Mouse (Mus musculus): ENCODE data around the gene Cenpt. TPM values are rescaled to one million over a fixed set of nuclear protein-coding genes. Genes with fewer than 3 reads are reported as not detected.
"Not testable (repeated sequence)": the region's sequence is repeated elsewhere in the genome, so short reads cannot be mapped to it uniquely, and the experiment has no call there.

The Cenpt gene
- polyA plus RNA-seq, 3 experiments from 2014 or later, result 13.8 to 22.1 (median 18.4) TPM

DNA sequence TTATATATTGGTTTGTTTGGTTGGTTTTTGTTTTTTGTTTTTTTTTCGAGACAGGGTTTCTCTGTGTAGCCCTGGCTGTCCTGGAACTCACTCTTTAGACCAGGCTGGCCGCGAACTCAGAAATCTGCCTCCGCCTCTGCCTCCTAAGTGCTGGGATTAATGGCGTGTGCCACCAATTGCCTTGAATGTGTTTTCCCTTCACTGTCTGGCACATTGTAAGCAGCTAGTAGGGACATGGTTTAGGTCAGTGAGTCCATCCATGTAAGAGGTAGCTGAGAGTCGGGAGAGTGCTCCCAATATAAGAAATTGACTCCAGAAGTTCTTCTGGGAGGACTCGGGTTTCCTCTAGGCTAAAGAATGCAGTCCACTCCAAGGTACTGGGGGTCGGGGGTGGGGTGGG lies 1.2 kb upstream of the Cenpt start:
- no peak for ATAC-seq

GRCm38 (mm10) chr8:105852146-105852729 lies 840 bp downstream of the Cenpt start:
- ATAC-seq, result no peak

DNA sequence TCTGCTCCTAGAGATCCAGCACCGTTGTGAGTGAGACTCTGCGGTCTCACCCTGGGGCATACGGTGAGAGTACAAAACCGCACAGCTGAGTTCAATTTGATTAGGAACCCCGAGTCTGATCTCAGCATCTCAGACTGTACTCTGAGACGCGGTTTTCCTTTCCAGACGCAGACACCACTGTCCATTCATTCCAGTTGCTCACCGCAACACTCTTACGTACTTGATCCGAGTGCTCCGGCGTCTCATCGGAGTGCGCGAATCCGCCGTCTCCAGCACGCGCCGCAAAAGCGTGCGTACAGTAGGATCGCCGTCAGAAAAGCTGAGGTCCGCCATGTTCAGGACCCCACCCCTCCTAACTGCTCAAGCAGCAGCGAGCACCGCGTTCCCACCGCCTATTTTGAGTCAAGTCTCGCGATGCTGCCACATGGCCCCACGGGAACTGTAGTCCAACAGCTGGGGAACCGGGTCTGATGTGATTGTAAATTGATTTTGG lies 1.4 kb downstream of the Cenpt start:
- ATAC-seq, result peak; percentile 66

GRCm38 (mm10) chr8:105850611-105851010 lies 2.5 kb downstream of the Cenpt start:
- ATAC-seq, result no peak

GRCm38 (mm10) chr8:105850014-105850413 lies 3.1 kb downstream of the Cenpt start:
- ATAC-seq, result no peak

- no peak for ATAC-seq
These were observed 6.4 kb downstream of the Cenpt start for GRCm38 (mm10) chr8:105846678-105847077.

DNA sequence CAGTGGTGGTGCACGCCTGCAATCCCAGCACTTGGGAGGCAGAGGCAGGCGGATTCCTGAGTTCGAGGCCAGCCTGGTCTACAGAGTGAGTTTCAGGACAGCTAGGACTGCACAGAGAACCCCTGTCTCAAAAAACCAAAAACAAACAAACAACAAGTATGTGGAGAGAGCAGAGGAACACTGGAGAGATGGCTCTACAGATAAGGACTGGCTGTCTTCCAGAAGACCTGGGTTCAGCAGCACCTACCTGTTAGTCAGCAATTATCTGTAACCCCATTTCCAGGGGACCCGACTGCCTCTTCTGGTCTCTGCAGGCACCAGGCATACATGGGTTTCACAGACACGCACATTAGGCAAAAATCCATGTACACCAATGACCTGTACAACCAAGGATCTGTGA lies 13.9 kb downstream of the Cenpt start:
- ATAC-seq, result no peak

- no peak for ATAC-seq
These were observed 16.1 kb downstream of the Cenpt start for GRCm38 (mm10) chr8:105836991-105837390.

- peak; percentile 93 for ATAC-seq
These were observed 17.8 kb downstream of the Cenpt start for GRCm38 (mm10) chr8:105835318-105835717.

GRCm38 (mm10) chr8:105833740-105834139 lies 19.3 kb downstream of the Cenpt start:
- not testable (repeated sequence) for ATAC-seq

DNA sequence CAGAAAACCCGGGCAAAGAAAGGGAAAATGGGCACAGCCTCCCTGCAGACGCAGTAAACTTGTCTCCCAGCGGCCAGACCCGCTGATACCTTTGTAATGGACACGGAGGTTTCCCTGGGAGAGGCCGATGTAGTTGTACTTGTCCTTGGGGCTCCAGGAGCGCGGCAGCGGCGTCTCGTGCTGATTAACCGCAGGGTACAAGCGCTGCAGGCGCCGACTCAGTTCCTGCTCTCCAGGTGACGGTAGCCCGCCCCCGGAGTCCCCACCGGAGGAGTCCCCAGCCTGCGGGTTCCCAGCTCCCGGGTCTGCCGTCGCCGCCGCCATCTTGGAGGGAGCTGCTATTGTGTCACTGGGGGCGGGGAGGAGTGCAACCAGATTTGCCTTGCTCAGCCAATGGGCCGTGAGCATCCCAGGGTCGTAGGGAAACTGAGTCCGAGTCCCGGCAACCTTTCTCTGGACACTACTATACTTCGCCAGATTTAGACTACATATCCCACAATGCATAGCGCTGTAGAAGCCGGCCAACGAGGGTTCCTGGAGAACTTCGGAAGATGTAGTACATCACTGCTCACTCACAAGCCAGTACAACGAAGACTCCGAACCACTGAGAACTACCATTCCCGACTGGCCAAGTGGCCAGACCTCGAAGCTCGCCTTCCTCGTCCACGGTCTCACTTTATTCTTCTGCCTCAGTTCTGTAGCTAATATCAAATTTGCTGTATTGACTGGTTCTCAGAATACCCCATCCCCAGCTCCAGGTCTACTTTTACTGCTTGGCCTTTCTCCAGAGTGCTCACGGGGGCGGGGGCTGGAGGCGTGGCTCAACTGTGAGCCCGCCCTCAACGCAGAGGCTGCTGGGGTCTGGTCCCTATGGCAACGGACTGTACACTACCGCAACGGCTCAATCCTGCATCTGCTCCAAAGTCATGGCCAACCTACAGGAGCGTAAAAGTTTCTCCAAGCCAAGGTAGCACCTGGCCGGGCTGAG lies 25.9 kb downstream of the Cenpt start, which contains the start of the genes Ranbp10 and Tsnaxip1:
Gene Ranbp10, minus strand, starts transcription at position 490 of the 988 bp plus-strand sequence.
Gene Tsnaxip1, plus strand, starts transcription at position 871 of the 988 bp plus-strand sequence.
- peak; percentile 92 for ATAC-seq

DNA sequence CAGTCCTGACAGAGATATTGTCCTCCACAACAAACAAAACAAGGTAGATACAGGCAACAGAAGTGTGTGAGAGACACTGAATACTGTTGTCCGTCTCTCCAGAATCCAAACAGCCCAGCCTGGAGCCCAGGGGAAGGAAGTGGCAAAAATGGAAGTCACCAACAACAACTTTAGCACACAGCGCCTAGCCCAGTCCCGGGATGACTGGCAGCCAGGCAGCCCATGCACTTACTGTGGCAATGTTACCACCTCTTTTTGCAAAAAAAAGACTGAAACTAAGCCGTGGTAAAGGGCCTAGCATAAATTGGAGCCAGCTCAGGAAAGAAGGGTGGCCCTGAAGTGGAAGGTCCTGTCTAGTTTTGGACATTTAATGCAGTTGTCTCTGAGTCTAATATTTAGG lies 26.7 kb downstream of the Cenpt start:
- no peak for ATAC-seq

GRCm38 (mm10) chr8:105825506-105825905 lies 27.6 kb downstream of the Cenpt start:
- no peak for ATAC-seq

DNA sequence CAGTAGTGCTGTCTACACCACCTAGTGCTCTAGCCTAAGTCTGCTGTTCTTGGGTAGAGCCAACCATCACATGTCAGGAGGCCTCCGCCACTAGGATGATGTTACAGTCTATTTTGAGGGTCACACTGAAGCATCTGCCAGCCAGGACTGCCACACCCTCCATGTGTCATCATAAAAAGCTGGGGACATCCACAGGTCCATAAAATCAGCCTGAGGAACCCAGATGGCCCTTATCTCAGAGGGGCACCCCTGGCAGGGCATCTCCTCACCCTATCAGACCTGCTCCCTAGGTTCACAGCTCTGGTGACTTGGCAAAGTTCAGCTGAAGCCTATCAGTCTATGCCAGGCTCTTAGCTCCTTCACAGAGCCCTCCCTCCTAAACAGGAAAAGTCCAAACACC lies 32.2 kb downstream of the Cenpt start:
- no peak for ATAC-seq

- ATAC-seq, result no peak
These were observed 33.4 kb downstream of the Cenpt start for GRCm38 (mm10) chr8:105819659-105820058.

DNA sequence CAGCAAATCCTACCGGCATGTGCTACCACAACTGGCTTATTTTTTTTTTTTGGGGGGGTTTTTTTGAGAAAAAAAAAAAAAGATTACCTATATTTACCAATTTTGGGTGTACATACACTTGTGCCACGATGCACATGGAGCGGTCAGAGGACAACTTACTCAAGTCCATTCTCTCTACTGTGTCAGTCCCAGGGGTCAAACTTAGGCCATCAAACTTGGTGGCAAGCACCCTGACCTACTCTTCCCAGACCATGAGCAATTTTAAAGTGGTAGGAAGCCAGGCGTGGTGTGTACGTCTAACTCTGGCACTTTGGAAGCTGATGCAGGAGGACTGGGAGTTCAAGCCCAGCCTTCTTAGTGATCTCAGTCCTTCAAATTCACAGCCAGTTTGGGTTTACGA lies 39.8 kb downstream of the Cenpt start:
- no peak for ATAC-seq

DNA sequence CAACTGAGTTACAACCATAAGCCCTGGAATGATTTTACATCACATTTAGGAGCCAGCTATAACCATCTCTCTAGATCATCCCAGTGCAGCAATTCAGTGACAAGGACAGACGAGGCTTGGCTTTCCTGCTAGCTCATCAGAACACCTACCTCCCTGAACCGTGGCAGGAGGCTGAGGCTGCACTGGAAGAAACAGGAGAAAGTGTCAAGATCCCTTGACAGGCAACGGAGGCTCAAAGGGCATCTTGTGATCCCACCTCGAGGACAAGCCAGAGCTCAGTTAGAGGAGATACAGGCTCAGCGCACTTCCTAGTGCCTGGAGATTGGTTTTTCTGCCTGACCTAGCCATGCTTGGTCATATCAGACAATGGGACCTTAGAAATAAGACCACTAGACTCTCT lies 40.6 kb downstream of the Cenpt start:
- no peak for ATAC-seq

DNA sequence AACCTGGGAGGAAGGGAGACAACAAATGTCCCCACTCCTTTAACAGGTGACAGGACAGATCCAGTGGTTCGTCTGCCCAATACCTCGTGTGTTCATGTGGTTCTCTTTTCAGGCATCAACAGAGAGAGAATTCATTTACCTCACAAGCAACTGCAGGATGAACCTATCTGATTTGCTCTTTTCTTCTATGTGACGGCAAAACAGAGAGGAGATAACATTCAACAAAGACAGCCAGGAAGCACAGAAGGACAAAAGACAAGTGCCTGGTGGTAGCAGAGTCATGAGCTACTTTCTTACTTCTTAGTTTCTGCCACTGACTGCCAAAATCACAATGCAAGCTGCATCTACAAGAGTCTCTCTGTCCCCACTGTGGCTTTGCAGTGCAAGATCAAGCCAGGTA lies 41.5 kb downstream of the Cenpt start:
- no peak for ATAC-seq

- no peak for ATAC-seq
These were observed 42.0 kb downstream of the Cenpt start for GRCm38 (mm10) chr8:105811061-105811460.

DNA sequence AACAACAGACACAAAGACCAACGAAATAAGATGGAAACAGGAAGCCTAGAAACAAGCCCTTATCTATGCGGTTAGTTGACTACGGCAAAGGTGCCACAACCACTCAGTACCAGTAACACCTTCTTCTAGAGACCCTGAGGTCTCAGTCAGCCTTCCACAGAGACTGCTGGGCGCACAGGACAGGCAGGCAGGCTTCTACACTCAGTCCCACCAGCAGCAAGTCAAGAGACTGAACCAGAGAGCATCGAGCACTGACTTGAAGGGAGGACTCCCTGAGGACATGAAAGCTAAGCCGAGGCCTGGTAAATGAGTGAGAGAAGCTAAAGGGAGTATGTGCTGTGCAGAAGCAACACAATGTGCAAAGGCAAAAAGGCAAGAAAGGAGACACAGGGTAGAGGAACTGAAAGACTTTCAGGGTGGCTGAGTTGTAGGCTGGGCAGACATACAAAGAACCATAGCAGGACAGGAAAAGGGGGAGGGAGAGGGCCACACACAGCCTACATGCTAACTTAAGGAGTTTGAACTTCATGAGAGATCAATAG lies 42.8 kb downstream of the Cenpt start:
- ATAC-seq, result peak; percentile 82

- ATAC-seq, result no peak
These were observed 44.6 kb downstream of the Cenpt start for GRCm38 (mm10) chr8:105808480-105808879.

DNA sequence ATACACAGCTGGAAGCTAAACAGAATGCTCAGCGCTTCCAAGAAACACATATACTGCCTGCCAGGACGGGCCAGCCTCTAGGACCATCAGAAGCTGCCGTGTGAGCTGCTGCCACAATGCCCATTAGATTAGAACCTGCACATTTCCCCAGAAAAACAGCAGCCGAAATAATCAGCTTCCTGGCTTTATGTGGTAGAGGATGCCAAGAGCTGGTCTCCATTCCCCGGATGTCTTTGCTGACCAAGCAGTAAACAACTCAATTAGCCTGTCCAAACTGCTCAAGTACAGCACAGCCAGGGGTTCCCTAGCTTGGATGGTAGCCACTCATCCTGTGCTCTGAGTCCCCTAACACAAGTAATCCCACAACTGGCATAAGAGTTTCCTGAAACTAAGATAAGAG lies 45.3 kb downstream of the Cenpt start:
- ATAC-seq, result no peak

GRCm38 (mm10) chr8:105805964-105806363 lies 47.1 kb downstream of the Cenpt start:
- ATAC-seq, result no peak

Data from inflammation-experienced regulatory T-cells, adult 6 months (primary cell).